Mouse (Mus musculus) c-Kit-negative CD71-positive TER-119-positive erythroid progenitor cells, embryonic 14.5 days (primary cell): ENCODE data around the gene Rftn2.
"Not testable (repeated sequence)": the region's sequence is repeated elsewhere in the genome, so short reads cannot be mapped to it uniquely, and the experiment has no call there.

Experiments used
- DNase-seq: peaks from one replicate; pipeline ENCODE4 v3.0.0-alpha.2; 2013; ENCODE audit warnings: low read depth, low spot score

Gene Rftn2

DNA sequence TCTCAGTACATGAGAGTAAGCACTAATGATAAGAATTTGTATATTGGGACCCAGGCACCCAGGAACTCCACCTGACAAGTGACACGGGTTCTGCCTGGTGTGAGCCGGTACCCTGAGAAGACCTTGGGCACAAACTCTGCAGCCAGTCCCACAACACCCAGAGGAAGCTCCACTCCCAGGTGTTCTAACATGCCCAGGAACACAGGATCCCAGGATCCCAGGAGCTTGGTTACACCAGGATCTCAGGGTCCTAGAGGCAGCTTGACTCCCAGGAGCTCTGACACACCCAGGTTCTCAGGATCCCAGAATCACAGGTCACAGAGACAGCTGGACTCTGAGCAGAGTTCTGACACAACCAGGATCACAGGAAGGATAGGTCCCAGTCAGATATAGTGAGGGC, 102.4 kb downstream of the Rftn2 start:
- not testable (repeated sequence) for DNase-seq

DNA sequence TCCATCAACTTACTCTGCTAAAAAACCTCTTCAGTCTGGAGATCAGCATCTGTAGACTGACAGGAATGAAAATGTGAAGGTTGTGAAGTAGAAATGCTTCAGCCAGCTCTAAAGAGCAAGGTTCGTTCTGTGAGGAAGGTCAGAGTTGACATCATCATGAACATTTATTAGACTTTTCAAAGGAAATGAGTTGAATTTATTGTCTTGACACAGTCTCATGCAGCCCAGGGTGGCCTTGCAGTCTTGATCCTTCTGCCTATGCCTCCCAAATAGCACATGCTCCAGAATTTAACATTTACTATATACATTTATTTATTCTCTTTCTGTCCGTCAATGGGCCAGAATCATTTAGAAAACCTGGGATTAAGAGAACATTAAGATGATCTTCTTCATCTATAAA, 103.0 kb downstream of the Rftn2 start:
- no peak for DNase-seq

DNA sequence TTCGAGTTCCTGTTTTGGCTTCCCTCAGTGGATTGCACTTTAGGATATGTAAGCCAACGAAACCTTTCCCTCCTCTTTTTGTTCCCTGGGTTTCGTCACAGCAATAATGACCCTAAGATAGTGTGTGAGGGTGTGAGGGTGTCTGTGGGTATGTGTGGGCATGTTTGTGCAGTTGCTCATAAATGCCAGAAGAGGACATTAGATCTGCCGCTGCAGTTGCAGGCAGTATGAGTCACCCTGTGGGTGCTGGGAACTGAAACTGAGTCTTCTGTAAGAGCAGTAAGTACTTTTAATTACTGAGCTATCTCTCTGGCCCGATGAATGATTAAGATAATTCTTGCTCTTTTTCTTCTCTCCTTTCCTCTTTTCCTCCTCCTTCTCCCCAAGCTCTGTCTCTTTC, 103.5 kb downstream of the Rftn2 start:
- DNase-seq, result no peak
